Mouse (Mus musculus): Measurements from ENCODE around the gene Xkrx.

DNA sequence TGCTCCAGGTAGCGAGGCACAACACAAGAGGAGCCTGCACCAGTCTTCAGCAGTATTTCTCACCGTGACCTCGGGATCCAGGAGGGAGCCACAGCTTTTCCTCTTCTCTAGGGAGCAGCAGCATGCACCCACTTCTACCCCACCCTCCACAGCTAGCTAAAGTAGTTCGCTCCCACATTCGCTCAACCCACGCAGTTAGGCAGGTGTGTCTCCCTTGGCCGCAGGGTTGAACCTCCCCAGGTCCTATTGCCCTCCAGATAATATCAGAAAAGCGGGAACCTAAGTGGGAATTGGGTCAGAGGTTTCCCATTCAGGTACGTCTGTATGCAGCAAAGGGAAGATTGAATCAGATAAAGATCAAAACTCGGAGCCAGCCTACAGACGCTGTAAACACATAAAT is 950 bp upstream of the Xkrx start:
- no peak for TF ChIP-seq CTCF (IDR thresholded peaks at IDR 0.05; ENCODE audit: borderline replicate concordance, extremely low read depth, insufficient read depth, insufficient read length)
- no peak for TF ChIP-seq POLR2A (IDR thresholded peaks at IDR 0.05; ENCODE audit: borderline replicate concordance, extremely low read depth, insufficient read depth, insufficient read length, poor library complexity, severe bottlenecking)
